Mouse (Mus musculus): Measurements from ENCODE around the gene Chst5.

DNA sequence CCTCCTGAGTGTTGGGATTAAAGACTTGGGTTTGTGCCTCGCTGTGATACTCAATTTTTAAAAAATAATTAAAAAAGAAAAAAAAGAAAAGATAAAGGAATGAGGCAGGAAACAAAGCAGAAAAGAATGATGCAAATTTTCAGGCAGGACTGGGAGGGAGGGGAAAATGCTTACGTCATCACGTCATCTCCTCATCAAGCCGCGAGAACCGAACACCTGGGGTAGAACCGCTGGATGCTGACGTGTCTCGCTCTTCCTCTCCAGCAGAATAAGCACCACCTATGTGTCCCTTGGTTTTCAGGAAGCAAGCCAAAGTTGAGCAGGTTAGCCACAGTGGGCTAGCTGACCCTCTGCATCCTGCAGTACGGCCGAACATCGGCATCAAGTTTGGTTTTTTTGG, 54.3 kb downstream of the Chst5 start:
- no peak for TF ChIP-seq POLR2A (IDR thresholded peaks at IDR 0.05; ENCODE audit: low read depth, low read length)
- TF ChIP-seq CTCF (conservative IDR thresholded peaks at IDR 0.05; ENCODE audit: insufficient read depth, insufficient read length, low read depth, low read length): no peak

Measured in kidney, adult 2 months (tissue).